Mouse (Mus musculus): Measurements from ENCODE around the gene Spon1.

GRCm38 (mm10) chr7:113920056-113920455, 154.3 kb downstream of the Spon1 start:
- TF ChIP-seq CTCF (IDR thresholded peaks at IDR 0.05; ENCODE audit: extremely low read depth, insufficient read depth, insufficient read length, insufficient replicate concordance) (no peak), POLR2A (IDR thresholded peaks at IDR 0.05; ENCODE audit: low read depth, low read length) (no peak)
